Mouse (Mus musculus) MEL (cell line): ENCODE measurements around the gene Cdh15. TPM values are rescaled to one million over a fixed set of nuclear protein-coding genes. Genes with fewer than 3 reads are reported as not detected.

ENCODE experiments used
- DNase-seq: peaks from one replicate; pipeline ENCODE4 v3.0.0; 2011; ENCODE audit warnings: low read depth, low spot score
- H3K27ac ChIP-seq: 2 replicates; pipeline ENCODE4 v1.5.1; 2012; ENCODE audit warnings: low read depth, mild to moderate bottlenecking, control low read depth, low read length, moderate library complexity; ENCODE audit not compliant: control insufficient read depth
- H3K27me3 ChIP-seq, 2 experiments: fragments of 150-350 bp in 1 of 2; sonication (generic) in 1 of 2; 2 replicates each; pipeline ENCODE4 v1.6.1; 2012; ENCODE audit warnings: low read length in 2 of 2, mild to moderate bottlenecking in 2 of 2, improper control_type of control experiment in 1 of 2, moderate library complexity in 1 of 2; ENCODE audit not compliant: insufficient read depth in 2 of 2, control insufficient read depth in 1 of 2
- H3K36me3 ChIP-seq, 2 experiments: 2 replicates each; pipeline ENCODE4 v1.6.1; 2012 to 2014; ENCODE audit warnings: low read length in 2 of 2, improper control_type of control experiment in 1 of 2, inconsistent platforms in 1 of 2, mild to moderate bottlenecking in 1 of 2; ENCODE audit not compliant: insufficient read depth in 2 of 2, control insufficient read depth in 1 of 2
- H3K4me1 ChIP-seq, 2 experiments: fragments of 150-350 bp in 1 of 2; sonication (generic) in 1 of 2; 2 replicates each; pipeline ENCODE4 v1.6.1; 2012; ENCODE audit warnings: low read length in 2 of 2, improper control_type of control experiment in 1 of 2, mild to moderate bottlenecking in 1 of 2; ENCODE audit not compliant: insufficient read depth in 2 of 2, control insufficient read depth in 1 of 2
- H3K4me3 ChIP-seq, 2 experiments: fragments of 150-350 bp in 1 of 2; sonication (generic) in 1 of 2; 2 replicates each; pipeline ENCODE4 v1.5.1; 2012; ENCODE audit warnings: low read depth in 2 of 2, low read length in 2 of 2, mild to moderate bottlenecking in 2 of 2, moderate library complexity in 2 of 2, control low read depth in 1 of 2, improper control_type of control experiment in 1 of 2; ENCODE audit not compliant: control insufficient read depth in 1 of 2, insufficient read depth in 1 of 2
- H3K79me2 ChIP-seq: 2 replicates; pipeline ENCODE4 v1.6.1; 2012; ENCODE audit warnings: mild to moderate bottlenecking, low read length, moderate library complexity; ENCODE audit not compliant: control insufficient read depth, poor library complexity, insufficient read depth
- H3K9ac ChIP-seq: 2 replicates; pipeline ENCODE4 v1.6.1; 2012; ENCODE audit warnings: low read depth, mild to moderate bottlenecking, control low read depth, low read length, moderate library complexity; ENCODE audit not compliant: control insufficient read depth, poor library complexity, severe bottlenecking
- H3K9me3 ChIP-seq: fragments of 150-350 bp; sonication (generic); replicated peaks from 2 replicates; pipeline ENCODE4 v1.6.1; 2012; ENCODE audit warnings: mild to moderate bottlenecking, low read length, improper control_type of control experiment, moderate library complexity; ENCODE audit not compliant: insufficient read depth
- E2F4 ChIP-seq: IDR thresholded peaks from 2 replicates; pipeline ENCODE4 v1.6.1; 2011; ENCODE audit warnings: low read depth, low read length, improper control_type of control experiment, borderline replicate concordance
- ELF1 ChIP-seq: IDR thresholded peaks from 2 replicates; pipeline ENCODE4 v1.6.1; 2014; ENCODE audit warnings: low read depth, mild to moderate bottlenecking, inconsistent platforms, low read length, improper control_type of control experiment, moderate library complexity
- GATA1 ChIP-seq: IDR thresholded peaks from 2 replicates; pipeline ENCODE4 v1.6.1; 2011; ENCODE audit warnings: low read depth, low read length, improper control_type of control experiment
- KAT2A ChIP-seq: conservative IDR thresholded peaks from 2 replicates; pipeline ENCODE4 v1.6.1; 2012; ENCODE audit warnings: low read depth, low read length, improper control_type of control experiment, inconsistent platforms
- MAFK ChIP-seq: IDR thresholded peaks from 2 replicates; pipeline ENCODE4 v1.6.1; 2011; ENCODE audit warnings: low read depth, mild to moderate bottlenecking, low read length, improper control_type of control experiment, borderline replicate concordance
- MAX ChIP-seq: IDR thresholded peaks from 2 replicates; pipeline ENCODE4 v1.6.1; 2011; ENCODE audit warnings: low read length, improper control_type of control experiment
- MAZ ChIP-seq: IDR thresholded peaks from 2 replicates; pipeline ENCODE4 v1.6.1; 2012; ENCODE audit warnings: low read depth, mild to moderate bottlenecking, inconsistent platforms, low read length, improper control_type of control experiment
- MEF2A ChIP-seq: IDR thresholded peaks from 2 replicates; pipeline ENCODE4 v1.6.1; 2014; ENCODE audit warnings: low read depth, mild to moderate bottlenecking, inconsistent platforms, low read length, improper control_type of control experiment; ENCODE audit not compliant: poor library complexity, insufficient replicate concordance, severe bottlenecking; ENCODE audit errors: extremely low read depth
- MXI1 ChIP-seq: IDR thresholded peaks from 2 replicates; pipeline ENCODE4 v1.6.1; 2011; ENCODE audit warnings: mild to moderate bottlenecking, low read depth, low read length, improper control_type of control experiment
- MYB ChIP-seq: IDR thresholded peaks from 2 replicates; pipeline ENCODE4 v1.6.1; 2011; ENCODE audit warnings: mild to moderate bottlenecking, low read depth, low read length, improper control_type of control experiment
- MYC ChIP-seq: IDR thresholded peaks from 2 replicates; pipeline ENCODE4 v1.6.1; 2011; ENCODE audit warnings: low read depth, mild to moderate bottlenecking, low read length, improper control_type of control experiment, moderate library complexity
- NELFE ChIP-seq: IDR thresholded peaks from 2 replicates; pipeline ENCODE4 v1.6.1; 2011; ENCODE audit warnings: low read depth, low read length, improper control_type of control experiment
- NRF1 ChIP-seq: IDR thresholded peaks from 2 replicates; pipeline ENCODE4 v1.6.1; 2014; ENCODE audit warnings: low read depth, mild to moderate bottlenecking, inconsistent platforms, low read length, improper control_type of control experiment, moderate library complexity; ENCODE audit not compliant: poor library complexity, insufficient read depth, severe bottlenecking
- POLR2A ChIP-seq, 2 experiments: IDR thresholded peaks; 2 replicates each; pipeline ENCODE4 v1.6.1; 2011 to 2012; ENCODE audit warnings: low read length in 2 of 2, mild to moderate bottlenecking in 2 of 2, control low read depth in 1 of 2, improper control_type of control experiment in 1 of 2, low read depth in 1 of 2, moderate library complexity in 1 of 2; ENCODE audit not compliant: control insufficient read depth in 1 of 2, insufficient read depth in 1 of 2, poor library complexity in 1 of 2
- POLR2AphosphoS2 ChIP-seq: IDR thresholded peaks from 2 replicates; pipeline ENCODE4 v1.6.1; 2011; ENCODE audit warnings: low read length, improper control_type of control experiment
- POLR2AphosphoS5 ChIP-seq: IDR thresholded peaks from 2 replicates; pipeline ENCODE4 v1.6.1; 2012; ENCODE audit warnings: low read depth, borderline replicate concordance, mild to moderate bottlenecking, inconsistent platforms, low read length, moderate library complexity, mixed read lengths
- SIN3A ChIP-seq: IDR thresholded peaks from 2 replicates; pipeline ENCODE4 v1.6.1; 2012; ENCODE audit warnings: low read length, improper control_type of control experiment, inconsistent platforms
- SMC3 ChIP-seq: IDR thresholded peaks from 2 replicates; pipeline ENCODE4 v1.6.1; 2011; ENCODE audit warnings: low read depth, low read length, improper control_type of control experiment
- TCF12 ChIP-seq: IDR thresholded peaks from 2 replicates; pipeline ENCODE4 v1.6.1; 2014; ENCODE audit warnings: low read depth, mild to moderate bottlenecking, inconsistent platforms, low read length, improper control_type of control experiment, moderate library complexity
- UBTF ChIP-seq: IDR thresholded peaks from 2 replicates; pipeline ENCODE4 v1.6.1; 2012; ENCODE audit warnings: low read depth, mild to moderate bottlenecking, inconsistent platforms, low read length, improper control_type of control experiment, moderate library complexity, borderline replicate concordance; ENCODE audit not compliant: insufficient read depth
- USF2 ChIP-seq, 2 experiments: IDR thresholded peaks; 2 replicates each; pipeline ENCODE4 v1.6.1; 2011 to 2012; ENCODE audit warnings: improper control_type of control experiment in 2 of 2, low read length in 2 of 2, borderline replicate concordance in 1 of 2, inconsistent platforms in 1 of 2, low read depth in 1 of 2, mild to moderate bottlenecking in 1 of 2; ENCODE audit not compliant: insufficient read depth in 1 of 2
- ZC3H11A ChIP-seq: IDR thresholded peaks from 2 replicates; pipeline ENCODE4 v1.6.1; 2012; ENCODE audit warnings: low read depth, mild to moderate bottlenecking, inconsistent platforms, low read length, improper control_type of control experiment
- ZKSCAN1 ChIP-seq: IDR thresholded peaks from 2 replicates; pipeline ENCODE4 v1.6.1; 2012; ENCODE audit warnings: low read depth, mild to moderate bottlenecking, inconsistent platforms, low read length, improper control_type of control experiment, moderate library complexity
- ZMIZ1 ChIP-seq: IDR thresholded peaks from 2 replicates; pipeline ENCODE4 v1.6.1; 2012; ENCODE audit warnings: low read depth, mild to moderate bottlenecking, inconsistent platforms, low read length, improper control_type of control experiment, moderate library complexity
- polyA plus RNA-seq, 2 experiments: library from polyadenylated mRNA; stranded (reverse) in 1 of 2; unstranded in 1 of 2; fragments of >175 nt in 1 of 2; fragments of >200 nt in 1 of 2; gene quantifications; 2 replicates each; pipeline versions ENCODE4 v1.2.1 to v1.2.4; 2012; ENCODE audit warnings: low replicate concordance in 2 of 2, low read depth in 1 of 2; ENCODE audit not compliant: insufficient read length in 2 of 2, insufficient read depth in 1 of 2, missing spikeins in 1 of 2
- total RNA-seq: library from RNA; depleted of rRNA; stranded (reverse); fragments of 300-350 nt; gene quantifications from 2 replicates; pipeline ENCODE4 v1.2.3, GENCODE M21; 2012

The Cdh15 gene
- total and polyA plus RNA-seq, 3 experiments: 0.08 to 0.71 TPM; not detected in 1

DNA sequence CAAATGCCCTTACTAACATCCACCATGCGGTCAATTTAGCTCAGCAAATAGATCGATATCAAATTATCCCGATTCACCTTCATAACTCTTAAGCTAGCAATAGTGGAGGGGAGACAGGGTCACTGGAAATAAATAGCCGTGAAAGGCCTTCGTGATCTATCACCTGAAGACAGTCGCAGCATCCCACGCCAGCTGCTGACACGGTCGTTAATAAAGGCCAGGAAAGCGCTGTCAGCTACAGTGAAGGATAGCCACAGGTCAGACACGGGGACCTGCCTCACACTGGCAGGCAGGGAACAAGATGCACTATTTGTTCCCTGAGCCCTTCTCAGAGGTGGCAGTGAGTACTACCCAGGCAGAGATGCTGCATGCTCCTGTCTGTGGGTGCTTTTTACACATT is 28.0 kb upstream of the Cdh15 start:
- no peak for DNase-seq
- Histone ChIP-seq H3K4me1 (peaks cover 0 to under 1% of the 10 kb centered on the region in 2 experiments; a peak in 1 of 4 replicates), H3K27ac (no peak overlapping the region), H3K36me3 (no peaks in the 10 kb centered on the region; a peak in 2 of 4 replicates), H3K9me3 (no peaks in the 10 kb centered on the region), H3K4me3 (no peak overlapping the region), H3K9ac (no peak overlapping the region), H3K27me3 (no peaks in the 10 kb centered on the region), H3K79me2 (no peaks in the 10 kb centered on the region)
- TF ChIP-seq ZMIZ1 (no peak), UBTF (no peak), NRF1 (no peak), MEF2A (no peak)

DNA sequence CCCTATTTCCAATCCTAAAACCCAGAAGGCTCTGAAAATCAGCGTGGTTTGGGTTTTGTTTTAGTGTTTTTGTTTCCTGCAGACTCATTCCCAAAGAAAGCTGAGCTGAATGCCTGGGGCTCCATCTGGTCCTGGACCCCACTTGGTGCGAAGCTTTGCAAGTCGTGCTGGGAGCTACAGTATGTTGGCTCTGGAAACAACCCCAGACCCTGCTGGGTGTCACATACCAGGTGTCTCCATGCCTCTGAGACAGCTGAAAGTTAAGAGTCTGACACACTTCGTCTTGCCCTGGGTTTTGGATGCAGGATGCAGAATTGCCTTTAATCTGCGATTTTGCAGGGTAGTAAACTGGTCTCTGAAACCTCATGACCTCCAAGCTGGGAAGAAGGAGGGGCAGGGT is 23.2 kb upstream of the Cdh15 start:
- no peaks in the 10 kb centered on the region for H3K9me3 ChIP-seq
- H3K27me3 ChIP-seq: no peaks in the 10 kb centered on the region
- no peak overlapping the region for H3K27ac ChIP-seq

GRCm38 (mm10) chr8:122824986-122825385 is 22.8 kb upstream of the Cdh15 start:
- Histone ChIP-seq H3K4me3 (no peak overlapping the region), H3K9ac (no peak overlapping the region), H3K27me3 (no peaks in the 10 kb centered on the region), H3K9me3 (no peaks in the 10 kb centered on the region), H3K27ac (no peak overlapping the region), H3K79me2 (no peaks in the 10 kb centered on the region)
- DNase-seq: no peak
- TF ChIP-seq MAFK: no peak
- no peak for TF ChIP-seq GATA1
- no peak for TF ChIP-seq MEF2A
- TF ChIP-seq NELFE: no peak
- TF ChIP-seq E2F4: no peak
- TF ChIP-seq MYB: no peak
- no peak for TF ChIP-seq ELF1
- no peak for TF ChIP-seq SIN3A
- no peak for TF ChIP-seq ZKSCAN1
- no peak for TF ChIP-seq POLR2AphosphoS5
- TF ChIP-seq POLR2A (IDR thresholded peaks at IDR 0.05; ENCODE audit: control insufficient read depth in 1 of 2, insufficient read depth in 1 of 2, low read depth in 1 of 2, low read length in 2 of 2, poor library complexity in 1 of 2): no peak
- TF ChIP-seq ZC3H11A: no peak
- no peak for TF ChIP-seq USF2 (IDR thresholded peaks at IDR 0.05; ENCODE audit: borderline replicate concordance in 1 of 2, insufficient read depth in 1 of 2, low read depth in 1 of 2, low read length in 2 of 2)
- TF ChIP-seq SMC3: no peak
- no peak for TF ChIP-seq MYC
- TF ChIP-seq KAT2A: no peak
- TF ChIP-seq UBTF: no peak
- TF ChIP-seq MAZ: no peak
- no peak for TF ChIP-seq TCF12
- TF ChIP-seq, all 39 proteins: peak for 0
- Histone ChIP-seq H3K36me3 (peaks cover 0 to 16% of the 10 kb centered on the region in 2 experiments; a peak in 2 of 4 replicates), H3K4me1 (peaks cover 16 to 25% of the 10 kb centered on the region in 2 experiments)

More for the DNA sequence above, 23.2 kb upstream of the Cdh15 start:
- no peak overlapping the region for H3K4me3 ChIP-seq
- no peak overlapping the region for H3K9ac ChIP-seq
- H3K79me2 ChIP-seq: no peaks in the 10 kb centered on the region
- no peak for TF ChIP-seq MYC
- TF ChIP-seq POLR2AphosphoS2: no peak
- no peak for TF ChIP-seq ZC3H11A
- TF ChIP-seq MAX: no peak
- no peak for TF ChIP-seq NELFE
- no peak for TF ChIP-seq KAT2A
- no peak for TF ChIP-seq MEF2A
- no peak for TF ChIP-seq MXI1
- no peak for DNase-seq
- peaks cover 16 to 25% of the 10 kb centered on the region in 2 experiments for H3K4me1 ChIP-seq
- peaks cover 0 to 16% of the 10 kb centered on the region in 2 experiments; a peak in 2 of 4 replicates for H3K36me3 ChIP-seq
